Mouse (Mus musculus): ENCODE data around the gene Gm49355. TPM values are rescaled to one million over a fixed set of nuclear protein-coding genes. Genes with fewer than 3 reads are reported as not detected.

The Gm49355 gene
- total and polyA plus RNA-seq, 2 experiments from 2014 or later: 0.08 to 0.52 TPM

- no peak for TF ChIP-seq CTCF (IDR thresholded peaks at IDR 0.05; ENCODE audit: low read depth)
- 5% methylated on average over 23 of the region's 23 CpGs for WGBS
- Histone ChIP-seq H3K27ac (no peak overlapping the region), H3K4me1 (ENCODE audit: insufficient read depth, low read length) (peaks cover 4% of the 10 kb centered on the region; the same call in 1 of the 2 replicates), H3K36me3 (ENCODE audit: insufficient read depth, low read length) (no peaks in the 10 kb centered on the region), H3K4me2 (ENCODE audit: low read depth, low read length) (no peak overlapping the region), H3K4me3 (ENCODE audit: low read length) (no peak overlapping the region), H3K9me3 (ENCODE audit: low read length) (no peaks in the 10 kb centered on the region), H3K9ac (replicated peaks; ENCODE audit: low read length) (no peak overlapping the region), H3K27me3 (ENCODE audit: insufficient read depth, low read length) (peaks cover 74% of the 10 kb centered on the region)
- no peak for ATAC-seq
- DNase-seq (ENCODE audit: low spot score): no peak
These were observed 58.8 kb downstream of the Gm49355 start for GRCm38 (mm10) chr14:12342458-12343131.

GRCm38 (mm10) chr14:12343451-12343941, 59.7 kb downstream of the Gm49355 start:
- H3K27me3 ChIP-seq (ENCODE audit: insufficient read depth, low read length): peaks cover 83% of the 10 kb centered on the region
- WGBS: 2% methylated on average over 20 of the region's 20 CpGs
- H3K36me3 ChIP-seq (ENCODE audit: insufficient read depth, low read length): no peaks in the 10 kb centered on the region
- no peak overlapping the region for H3K27ac ChIP-seq
- no peak overlapping the region for H3K9ac ChIP-seq (replicated peaks; ENCODE audit: low read length)
- DNase-seq (ENCODE audit: low spot score) (no peak), ATAC-seq (no peak)
- no peak for TF ChIP-seq CTCF (IDR thresholded peaks at IDR 0.05; ENCODE audit: low read depth)
- H3K4me1 ChIP-seq (ENCODE audit: insufficient read depth, low read length): no peaks in the 10 kb centered on the region
- no peak overlapping the region for H3K4me2 ChIP-seq (ENCODE audit: low read depth, low read length)
- H3K4me3 ChIP-seq (ENCODE audit: low read length): no peak overlapping the region
- H3K9me3 ChIP-seq (ENCODE audit: low read length): no peaks in the 10 kb centered on the region

- 3% methylated on average over 24 of the region's 24 CpGs for WGBS
- Histone ChIP-seq H3K9ac (replicated peaks; ENCODE audit: low read length) (no peak overlapping the region), H3K4me3 (ENCODE audit: low read length) (no peak overlapping the region; the same call in 1 of the 2 replicates), H3K36me3 (ENCODE audit: insufficient read depth, low read length) (no peaks in the 10 kb centered on the region), H3K27me3 (ENCODE audit: insufficient read depth, low read length) (peaks cover 85% of the 10 kb centered on the region), H3K4me2 (ENCODE audit: low read depth, low read length) (peak overlapping the region; percentile 31; the same call in 1 of the 2 replicates), H3K9me3 (ENCODE audit: low read length) (no peaks in the 10 kb centered on the region), H3K27ac (no peak overlapping the region), H3K4me1 (ENCODE audit: insufficient read depth, low read length) (no peaks in the 10 kb centered on the region)
- DNase-seq (ENCODE audit: low spot score): no peak
- ATAC-seq: no peak
- TF ChIP-seq CTCF (IDR thresholded peaks at IDR 0.05; ENCODE audit: low read depth): no peak
These were observed 60.4 kb downstream of the Gm49355 start for GRCm38 (mm10) chr14:12344061-12344745.

GRCm38 (mm10) chr14:12344746-12345240, 61.0 kb downstream of the Gm49355 start:
- no peak for DNase-seq (ENCODE audit: low spot score)
- no peak for TF ChIP-seq CTCF (IDR thresholded peaks at IDR 0.05; ENCODE audit: low read depth)
- H3K4me1 ChIP-seq (ENCODE audit: insufficient read depth, low read length): no peaks in the 10 kb centered on the region
- H3K27ac ChIP-seq: no peak overlapping the region
- ATAC-seq: no peak
- peak overlapping the region; percentile 15; the same call in 1 of the 2 replicates for H3K4me3 ChIP-seq (ENCODE audit: low read length)
- H3K9ac ChIP-seq (replicated peaks; ENCODE audit: low read length): no peak overlapping the region
- H3K36me3 ChIP-seq (ENCODE audit: insufficient read depth, low read length): no peaks in the 10 kb centered on the region
- peak overlapping the region; percentile 31; the same call in 1 of the 2 replicates for H3K4me2 ChIP-seq (ENCODE audit: low read depth, low read length)
- H3K9me3 ChIP-seq (ENCODE audit: low read length): no peaks in the 10 kb centered on the region
- under 1% methylated on average over 39 of the region's 39 CpGs for WGBS
- H3K27me3 ChIP-seq (ENCODE audit: insufficient read depth, low read length): peaks cover 85% of the 10 kb centered on the region

- Histone ChIP-seq H3K36me3 (ENCODE audit: insufficient read depth, low read length) (no peaks in the 10 kb centered on the region), H3K4me1 (ENCODE audit: insufficient read depth, low read length) (no peaks in the 10 kb centered on the region), H3K4me2 (ENCODE audit: low read depth, low read length) (peak overlapping the region; percentile 31; the same call in 1 of the 2 replicates), H3K9ac (replicated peaks; ENCODE audit: low read length) (no peak overlapping the region), H3K9me3 (ENCODE audit: low read length) (no peaks in the 10 kb centered on the region), H3K4me3 (ENCODE audit: low read length) (peak overlapping the region; percentile 15; the same call in 1 of the 2 replicates), H3K27ac (no peak overlapping the region), H3K27me3 (ENCODE audit: insufficient read depth, low read length) (peaks cover 90% of the 10 kb centered on the region)
- WGBS: 1% methylated on average over 39 of the region's 40 CpGs
- DNase-seq (ENCODE audit: low spot score) (no peak), ATAC-seq (no peak)
- TF ChIP-seq CTCF (IDR thresholded peaks at IDR 0.05; ENCODE audit: low read depth): no peak
These were observed 61.6 kb downstream of the Gm49355 start for GRCm38 (mm10) chr14:12345241-12345921.
